Mouse (Mus musculus): Measurements from ENCODE around the gene Lrrc20. TPM values are rescaled to one million over a fixed set of nuclear protein-coding genes. Genes with fewer than 3 reads are reported as not detected.
A peak's percentile ranks its signal among the peaks of the same experiment; 100 is the strongest.
"Not testable (repeated sequence)": the region's sequence is repeated elsewhere in the genome, so short reads cannot be mapped to it uniquely, and the experiment has no call there.

Lrrc20 gene
- polyA plus RNA-seq, 1 experiment from 2014 or later = 12.0 TPM

DNA sequence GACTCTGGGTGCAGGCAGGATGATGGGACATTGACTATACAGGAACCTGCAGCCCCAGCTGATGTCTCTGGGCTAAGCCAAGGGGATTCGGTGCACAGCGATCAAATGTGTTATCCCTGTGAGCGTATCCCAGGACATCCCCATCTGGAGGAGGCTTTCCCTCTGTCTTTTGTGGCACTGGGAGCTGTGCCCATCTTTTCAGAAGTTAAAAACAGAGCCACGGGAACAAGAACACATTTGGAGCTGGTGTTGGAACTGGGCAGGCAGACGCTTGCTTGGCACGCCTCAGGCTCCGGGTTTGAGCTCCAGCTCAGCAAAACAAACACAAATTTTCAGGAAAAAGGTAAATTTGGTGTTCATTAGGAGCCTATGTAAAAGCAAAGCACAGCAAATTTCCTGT, 122.4 kb downstream of the Lrrc20 start:
- H3K9ac ChIP-seq (ENCODE audit: low read depth, low read length) = no peak overlapping the region
- 68% methylated on average over 7 of the region's 7 CpGs for WGBS
- ATAC-seq (replicated peaks; ENCODE audit: low FRiP score) (no peak), DNase-seq (ENCODE audit: low spot score) (no peak)
- H3K4me3 ChIP-seq (ENCODE audit: low read depth, low read length) = no peak overlapping the region
- no peak overlapping the region for H3K27ac ChIP-seq (ENCODE audit: low read depth, low read length)
- no peaks in the 10 kb centered on the region for H3K36me3 ChIP-seq (ENCODE audit: control insufficient read depth, insufficient read depth, low read length)
- no peak overlapping the region for H3K4me2 ChIP-seq
- H3K4me1 ChIP-seq (replicated peaks; ENCODE audit: control insufficient read depth, insufficient read depth, low read length) = peaks cover 8% of the 10 kb centered on the region
- H3K27me3 ChIP-seq (replicated peaks; ENCODE audit: control insufficient read depth, insufficient read depth, low read length) = peaks cover 41% of the 10 kb centered on the region
- no peaks in the 10 kb centered on the region for H3K9me3 ChIP-seq (ENCODE audit: control insufficient read depth, low read length)

DNA sequence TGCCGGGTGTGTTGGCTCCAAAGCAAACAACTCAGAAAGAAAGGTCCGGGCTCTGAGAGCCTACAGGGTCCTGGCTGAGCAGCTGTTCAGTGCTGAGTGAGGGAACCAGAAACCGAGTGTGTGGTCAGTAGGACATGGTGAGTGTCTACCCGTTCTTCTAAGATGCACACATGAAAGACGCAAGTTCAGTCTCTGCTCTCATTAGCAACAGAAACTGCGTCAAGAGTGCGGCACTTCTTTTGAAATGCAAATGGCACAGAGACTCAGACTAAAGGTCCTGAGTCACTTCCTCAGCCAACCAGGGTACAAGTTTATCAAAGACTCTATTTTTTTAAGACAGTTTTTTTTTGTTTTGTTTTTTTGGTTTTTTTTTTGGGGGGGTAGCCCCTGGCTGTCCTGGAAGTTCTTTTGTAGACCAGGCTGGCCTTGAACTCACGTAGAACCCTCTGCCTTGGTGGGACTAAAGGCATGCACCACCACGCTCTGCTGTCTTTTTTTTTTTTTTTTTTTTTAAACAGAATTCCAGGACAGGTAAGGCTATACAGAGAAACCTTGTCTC, 124.0 kb downstream of the Lrrc20 start:
- 73% methylated on average over 9 of the region's 9 CpGs for WGBS
- H3K9me3 ChIP-seq (ENCODE audit: control insufficient read depth, low read length) = no peaks in the 10 kb centered on the region
- no peak for DNase-seq (ENCODE audit: low spot score)
- H3K27ac ChIP-seq (ENCODE audit: low read depth, low read length) = no peak overlapping the region
- H3K27me3 ChIP-seq (replicated peaks; ENCODE audit: control insufficient read depth, insufficient read depth, low read length) = peaks cover 30% of the 10 kb centered on the region
- H3K9ac ChIP-seq (ENCODE audit: low read depth, low read length) = no peak overlapping the region
- ATAC-seq (replicated peaks; ENCODE audit: low FRiP score) = no peak
- no peaks in the 10 kb centered on the region for H3K36me3 ChIP-seq (ENCODE audit: control insufficient read depth, insufficient read depth, low read length)
- H3K4me1 ChIP-seq (replicated peaks; ENCODE audit: control insufficient read depth, insufficient read depth, low read length) = peaks cover 8% of the 10 kb centered on the region
- no peak overlapping the region for H3K4me2 ChIP-seq
- no peak overlapping the region for H3K4me3 ChIP-seq (ENCODE audit: low read depth, low read length)

DNA sequence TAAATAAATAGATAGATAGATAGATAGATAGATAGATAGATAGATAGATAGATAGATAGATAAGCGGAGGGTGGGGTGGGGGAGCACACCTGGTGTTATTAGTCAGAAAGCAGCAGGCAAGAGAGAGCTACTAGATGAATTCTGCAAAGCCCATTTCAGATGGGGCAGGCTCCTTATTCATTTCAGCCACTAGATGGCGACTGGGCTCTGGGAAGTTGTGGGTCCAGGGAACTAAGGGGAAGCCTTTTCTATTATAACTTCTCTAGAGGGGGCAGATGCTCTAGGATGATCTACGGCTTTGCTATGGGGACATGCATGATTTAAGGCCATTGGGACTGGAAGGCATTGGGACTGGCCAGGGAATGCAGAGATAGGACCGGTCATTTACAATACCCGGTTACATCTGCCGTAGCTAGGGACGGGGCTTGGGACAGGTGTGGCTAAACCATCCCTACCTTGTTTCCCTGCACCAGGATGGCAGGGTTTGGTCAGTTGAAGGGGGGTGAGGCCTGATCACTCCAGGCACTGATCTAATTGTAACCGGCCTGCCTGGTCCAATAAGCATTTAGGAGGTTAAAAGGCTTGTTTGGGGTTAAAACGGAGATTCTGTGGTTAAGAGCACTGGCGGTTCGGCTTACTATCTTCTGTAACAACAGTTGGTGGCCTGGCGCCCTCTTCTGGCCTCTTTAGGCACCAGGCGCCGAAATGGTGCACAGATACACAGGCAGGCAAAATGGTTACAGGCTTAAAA, 126.9 kb downstream of the Lrrc20 start:
- ATAC-seq (replicated peaks; ENCODE audit: low FRiP score) (peak; percentile 72), DNase-seq (ENCODE audit: low spot score) (peak; percentile 66)
- H3K9ac ChIP-seq (ENCODE audit: low read depth, low read length) = no peak overlapping the region
- H3K9me3 ChIP-seq (ENCODE audit: control insufficient read depth, low read length) = no peaks in the 10 kb centered on the region
- H3K27me3 ChIP-seq (replicated peaks; ENCODE audit: control insufficient read depth, insufficient read depth, low read length) = peaks cover 7% of the 10 kb centered on the region; the same call in 1 of the 2 replicates
- H3K4me1 ChIP-seq (replicated peaks; ENCODE audit: control insufficient read depth, insufficient read depth, low read length) = 0 out of 2 replicates have a peak, but pooled peaks cover 3% of the 10 kb centered on the region
- peak overlapping the region; percentile 67 for H3K4me2 ChIP-seq
- no peaks in the 10 kb centered on the region for H3K36me3 ChIP-seq (ENCODE audit: control insufficient read depth, insufficient read depth, low read length)
- 11% methylated on average over 14 of the region's 14 CpGs for WGBS
- H3K4me3 ChIP-seq (ENCODE audit: low read depth, low read length) = peak overlapping the region; percentile 29
- no peak overlapping the region for H3K27ac ChIP-seq (ENCODE audit: low read depth, low read length)

DNA sequence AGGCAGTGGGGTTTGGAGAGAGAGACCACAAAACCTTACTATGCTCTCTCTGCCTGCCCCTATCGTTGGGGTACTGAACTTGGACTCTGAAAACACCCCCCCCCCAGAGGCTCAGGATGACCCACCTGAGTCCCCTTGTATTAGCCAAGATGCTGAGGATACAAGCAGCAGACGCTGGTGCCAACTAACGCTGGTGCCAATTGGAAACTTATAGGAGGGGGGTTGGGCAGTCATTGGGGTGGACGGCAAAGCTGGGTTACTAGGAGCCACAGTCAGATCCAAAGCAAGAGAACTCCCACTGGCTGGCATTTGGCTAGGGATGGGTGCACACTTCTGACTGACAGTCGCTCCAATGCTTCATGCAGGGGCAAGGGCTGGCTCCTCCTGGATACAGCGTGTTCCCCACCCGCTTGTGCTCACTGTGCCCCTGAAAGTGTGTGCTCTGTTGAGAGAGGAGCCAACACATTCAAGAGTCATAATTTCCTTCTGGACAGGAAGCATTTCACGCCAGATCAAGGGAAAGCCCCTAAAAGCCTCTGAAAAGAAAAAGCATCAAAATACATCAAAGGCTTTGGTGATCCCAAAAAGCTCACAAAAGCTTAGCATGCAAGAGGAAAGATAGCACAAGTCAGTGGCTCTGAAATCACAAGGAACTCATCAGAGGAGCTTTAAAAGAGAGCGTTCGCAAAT, 128.9 kb downstream of the Lrrc20 start:
- Histone ChIP-seq H3K9ac (ENCODE audit: low read depth, low read length) (no peak overlapping the region), H3K4me3 (ENCODE audit: low read depth, low read length) (no peak overlapping the region), H3K27me3 (replicated peaks; ENCODE audit: control insufficient read depth, insufficient read depth, low read length) (0 out of 2 replicates have a peak, but pooled peaks cover 5% of the 10 kb centered on the region), H3K27ac (ENCODE audit: low read depth, low read length) (no peak overlapping the region), H3K4me2 (no peak overlapping the region), H3K4me1 (replicated peaks; ENCODE audit: control insufficient read depth, insufficient read depth, low read length) (0 out of 2 replicates have a peak, but pooled peaks cover 3% of the 10 kb centered on the region), H3K36me3 (ENCODE audit: control insufficient read depth, insufficient read depth, low read length) (no peaks in the 10 kb centered on the region), H3K9me3 (ENCODE audit: control insufficient read depth, low read length) (no peaks in the 10 kb centered on the region)
- WGBS = 68% methylated on average over 10 of the region's 10 CpGs
- DNase-seq (ENCODE audit: low spot score) (no peak), ATAC-seq (replicated peaks; ENCODE audit: low FRiP score) (no peak)

DNA sequence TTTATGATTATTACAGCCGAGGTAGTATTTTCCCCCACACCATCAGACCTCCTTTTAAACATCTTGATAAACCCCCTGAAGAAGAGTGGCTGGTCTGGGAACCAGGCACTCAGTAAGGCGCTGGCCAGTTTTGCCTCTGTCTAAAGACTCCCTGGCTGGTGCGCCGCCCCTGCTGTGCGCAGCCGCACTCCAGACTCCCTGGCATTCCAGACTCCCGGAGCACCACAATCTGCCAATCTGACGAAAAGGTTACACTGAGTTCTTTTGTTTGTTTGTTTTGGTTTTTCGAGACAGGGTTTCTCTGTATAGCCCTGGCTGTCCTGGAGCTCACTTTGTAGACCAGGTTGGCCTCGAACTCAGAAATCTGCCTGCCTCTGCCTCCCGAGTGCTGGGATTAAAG, 129.8 kb downstream of the Lrrc20 start:
- not testable (repeated sequence) for H3K9me3 ChIP-seq (ENCODE audit: control insufficient read depth, low read length); H3K4me2 ChIP-seq; DNase-seq (ENCODE audit: low spot score); H3K4me1 ChIP-seq (replicated peaks; ENCODE audit: control insufficient read depth, insufficient read depth, low read length); H3K27ac ChIP-seq (ENCODE audit: low read depth, low read length); H3K4me3 ChIP-seq (ENCODE audit: low read depth, low read length); H3K27me3 ChIP-seq (replicated peaks; ENCODE audit: control insufficient read depth, insufficient read depth, low read length); H3K36me3 ChIP-seq (ENCODE audit: control insufficient read depth, insufficient read depth, low read length); H3K9ac ChIP-seq (ENCODE audit: low read depth, low read length); ATAC-seq (replicated peaks; ENCODE audit: low FRiP score)
- 62% methylated on average over 11 of the region's 11 CpGs for WGBS

DNA sequence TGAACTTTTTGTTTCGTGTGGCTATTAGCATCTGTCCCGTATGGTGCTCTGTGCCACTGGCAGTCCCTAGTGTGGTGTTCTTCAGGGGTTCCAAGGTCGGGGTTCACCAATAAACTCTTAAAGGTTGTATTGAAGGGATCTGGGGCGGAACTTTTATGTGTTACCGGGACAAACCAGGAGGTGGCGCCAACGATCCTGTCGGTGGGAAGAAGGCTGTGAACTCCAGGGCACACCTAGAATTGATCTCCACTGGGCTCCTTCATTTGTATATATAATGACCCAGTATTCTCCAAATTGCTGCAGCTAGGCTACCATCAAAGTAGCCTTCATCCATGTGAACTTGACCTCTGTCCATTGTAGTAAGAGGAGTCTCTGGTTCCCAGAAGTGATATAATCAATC, 130.2 kb downstream of the Lrrc20 start:
- 0 out of 2 replicates have a peak, but pooled peaks cover 3% of the 10 kb centered on the region for H3K4me1 ChIP-seq (replicated peaks; ENCODE audit: control insufficient read depth, insufficient read depth, low read length)
- no peak overlapping the region for H3K27ac ChIP-seq (ENCODE audit: low read depth, low read length)
- H3K9ac ChIP-seq (ENCODE audit: low read depth, low read length) = no peak overlapping the region
- H3K27me3 ChIP-seq (replicated peaks; ENCODE audit: control insufficient read depth, insufficient read depth, low read length) = 0 out of 2 replicates have a peak, but pooled peaks cover 5% of the 10 kb centered on the region
- H3K9me3 ChIP-seq (ENCODE audit: control insufficient read depth, low read length) = no peaks in the 10 kb centered on the region
- ATAC-seq (replicated peaks; ENCODE audit: low FRiP score) = no peak
- no peak overlapping the region for H3K4me3 ChIP-seq (ENCODE audit: low read depth, low read length)
- DNase-seq (ENCODE audit: low spot score) = peak; percentile 55
- no peak overlapping the region for H3K4me2 ChIP-seq
- 7% methylated on average over 8 of the region's 8 CpGs for WGBS
- no peaks in the 10 kb centered on the region for H3K36me3 ChIP-seq (ENCODE audit: control insufficient read depth, insufficient read depth, low read length)

DNA sequence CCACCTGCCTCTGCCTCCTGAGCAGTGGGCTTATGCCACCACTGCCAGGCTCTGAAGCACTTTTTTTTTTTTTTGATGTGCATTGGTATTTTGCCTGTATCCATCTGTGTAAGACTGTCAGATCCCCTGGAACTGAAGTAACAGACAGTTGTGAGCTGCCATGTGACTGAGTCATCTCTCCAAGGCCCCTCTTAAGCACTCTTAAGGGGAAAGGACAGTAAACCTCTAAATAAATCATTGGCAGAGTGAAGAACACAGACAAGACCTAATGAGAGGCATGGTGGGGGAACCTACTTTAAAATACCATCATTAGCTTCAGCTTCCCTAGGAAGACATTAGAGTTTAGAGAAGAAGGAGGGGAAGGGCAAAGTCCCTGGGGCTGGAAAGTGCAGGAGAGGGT, 132.6 kb downstream of the Lrrc20 start:
- Histone ChIP-seq H3K4me3 (ENCODE audit: low read depth, low read length) (no peak overlapping the region), H3K4me2 (no peak overlapping the region), H3K4me1 (replicated peaks; ENCODE audit: control insufficient read depth, insufficient read depth, low read length) (no peaks in the 10 kb centered on the region), H3K27ac (ENCODE audit: low read depth, low read length) (no peak overlapping the region), H3K27me3 (replicated peaks; ENCODE audit: control insufficient read depth, insufficient read depth, low read length) (0 out of 2 replicates have a peak, but pooled peaks cover 5% of the 10 kb centered on the region), H3K9me3 (ENCODE audit: control insufficient read depth, low read length) (no peaks in the 10 kb centered on the region), H3K36me3 (ENCODE audit: control insufficient read depth, insufficient read depth, low read length) (no peaks in the 10 kb centered on the region), H3K9ac (ENCODE audit: low read depth, low read length) (no peak overlapping the region)
- ATAC-seq (replicated peaks; ENCODE audit: low FRiP score) = no peak
- DNase-seq (ENCODE audit: low spot score) = no peak

DNA sequence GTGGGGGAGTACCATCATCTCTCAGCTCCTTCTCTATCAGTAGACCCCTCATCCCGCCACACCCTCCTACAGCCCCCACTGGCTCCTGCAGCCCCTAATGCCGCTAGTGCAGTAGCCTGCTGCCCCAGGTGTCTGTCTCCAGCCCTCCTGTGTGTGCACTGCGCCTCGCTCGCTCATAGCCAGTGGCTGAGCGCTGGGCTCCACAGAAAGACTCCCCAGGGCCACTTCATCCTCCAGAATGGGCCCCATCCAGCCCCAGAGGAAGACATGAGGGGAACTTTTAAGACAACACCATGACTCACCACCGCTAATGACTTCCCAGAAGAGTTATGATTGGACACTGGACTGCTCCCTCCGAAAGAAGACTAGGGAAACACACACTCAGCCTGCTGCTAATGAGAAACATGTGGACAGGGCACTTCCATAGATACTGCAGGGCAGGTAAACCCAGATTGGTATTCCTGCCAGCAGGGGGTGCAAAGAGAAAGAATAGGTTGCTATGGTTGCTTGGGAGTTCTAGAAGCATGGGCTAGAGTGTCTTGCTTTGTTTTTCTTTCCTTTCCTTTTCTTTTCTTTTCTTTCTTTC, 135.1 kb downstream of the Lrrc20 start:
- DNase-seq (ENCODE audit: low spot score) (no peak), ATAC-seq (replicated peaks; ENCODE audit: low FRiP score) (no peak)
- Histone ChIP-seq H3K27ac (ENCODE audit: low read depth, low read length) (no peak overlapping the region), H3K4me2 (no peak overlapping the region), H3K4me1 (replicated peaks; ENCODE audit: control insufficient read depth, insufficient read depth, low read length) (no peaks in the 10 kb centered on the region), H3K36me3 (ENCODE audit: control insufficient read depth, insufficient read depth, low read length) (no peaks in the 10 kb centered on the region), H3K9me3 (ENCODE audit: control insufficient read depth, low read length) (no peaks in the 10 kb centered on the region), H3K27me3 (replicated peaks; ENCODE audit: control insufficient read depth, insufficient read depth, low read length) (0 out of 2 replicates have a peak, but pooled peaks cover 3% of the 10 kb centered on the region), H3K9ac (ENCODE audit: low read depth, low read length) (no peak overlapping the region), H3K4me3 (ENCODE audit: low read depth, low read length) (no peak overlapping the region)
- WGBS = 71% methylated on average over 8 of the region's 8 CpGs
